Mouse (Mus musculus) left cerebral cortex, adult 18-20 months (tissue): Measurements from ENCODE around the gene Ecel1. TPM values are rescaled to one million over a fixed set of nuclear protein-coding genes. Genes with fewer than 3 reads are reported as not detected.

Source experiments
- DNase-seq, 2 experiments: peaks; one replicate each; pipeline ENCODE4 v3.0.0; 2021 to 2022; ENCODE audit warnings: low spot score in 2 of 2, mixed read lengths in 1 of 2
- long read RNA-seq, 2 experiments: library from polyadenylated mRNA; stranded (forward); transcript quantifications; one replicate each; pipeline ENCODE4 v2.0.0; 2021
- total RNA-seq, 2 experiments: library from RNA; stranded (reverse); gene quantifications; 2 replicates each; pipeline ENCODE4 v1.2.3; 2021

Gene Ecel1
- 10 to 100 TPM; 11.1 to 13.4 TPM for total RNA-seq
- long read RNA-seq, experiment 1, transcript Ecel1-203 (18 exons, 2,898 nt): major isoform, 8 of 13 reads
- long read RNA-seq, experiment 1, partial matches to known transcripts: 2 of 13 reads
- long read RNA-seq, experiment 1, other reads (novel, unspliced or antisense): 3 of 13 reads
- long read RNA-seq, experiment 2, transcript Ecel1-203 (18 exons, 2,898 nt): major isoform, 8 of 15 reads
- long read RNA-seq, experiment 2, partial matches to known transcripts: 4 of 15 reads
- long read RNA-seq, experiment 2, other reads (novel, unspliced or antisense): 0 of 15 reads

GRCm38 (mm10) chr1:87156199-87156587 lies at the start of gene Ecel1:
Ecel1 (minus strand) TSS chr1:87156521.
- peak in 1 of 2 experiments; percentile 9 for DNase-seq

GRCm38 (mm10) chr1:87205502-87205901 lies 49.2 kb upstream of the Ecel1 start:
- DNase-seq: no peak

- no peak for DNase-seq
These were observed 48.7 kb upstream of the Ecel1 start for GRCm38 (mm10) chr1:87205038-87205437.

- DNase-seq: no peak
These were observed 48.1 kb upstream of the Ecel1 start, which contains the start of gene Chrng for GRCm38 (mm10) chr1:87204465-87204864. Chrng (plus strand) TSS chr1:87204657.

- DNase-seq: no peak
These were observed 47.5 kb upstream of the Ecel1 start for GRCm38 (mm10) chr1:87203779-87204178.

GRCm38 (mm10) chr1:87201848-87202247 lies 45.5 kb upstream of the Ecel1 start:
- no peak for DNase-seq

- DNase-seq: no peak
These were observed 44.5 kb upstream of the Ecel1 start for GRCm38 (mm10) chr1:87200811-87201210.

GRCm38 (mm10) chr1:87198119-87199065 lies 42.1 kb upstream of the Ecel1 start:
- DNase-seq: no peak

GRCm38 (mm10) chr1:87197296-87197695 lies 41.0 kb upstream of the Ecel1 start:
- no peak for DNase-seq

- DNase-seq: no peak
These were observed 34.1 kb upstream of the Ecel1 start, which contains the start of gene Chrnd for GRCm38 (mm10) chr1:87190429-87190828. Chrnd (plus strand) TSS chr1:87190607.

- DNase-seq: peak; percentile 70 to 80
These were observed 30.7 kb upstream of the Ecel1 start for GRCm38 (mm10) chr1:87187037-87187355.

- DNase-seq: no peak
These were observed 30.1 kb upstream of the Ecel1 start for GRCm38 (mm10) chr1:87186261-87187036.

GRCm38 (mm10) chr1:87185526-87185925 lies 29.2 kb upstream of the Ecel1 start:
- no peak for DNase-seq

GRCm38 (mm10) chr1:87184751-87185139 lies 28.4 kb upstream of the Ecel1 start:
- peak; percentile 65 to 79 for DNase-seq

GRCm38 (mm10) chr1:87183998-87184750 lies 27.9 kb upstream of the Ecel1 start:
- DNase-seq: no peak

- DNase-seq: no peak
These were observed 26.7 kb upstream of the Ecel1 start, which contains the start of gene Prss56 for GRCm38 (mm10) chr1:87183013-87183412. Prss56 (plus strand) TSS chr1:87183313.

- DNase-seq: peak in 1 of 2 experiments; percentile 30
These were observed 24.6 kb upstream of the Ecel1 start for GRCm38 (mm10) chr1:87180896-87181295.

- DNase-seq: peak; percentile 27 to 39
These were observed 19.6 kb upstream of the Ecel1 start for GRCm38 (mm10) chr1:87175852-87176292.

- DNase-seq: peak; percentile 49 to 53
These were observed 18.0 kb upstream of the Ecel1 start for GRCm38 (mm10) chr1:87174006-87174955.
